Mouse (Mus musculus) forebrain, embryonic 11.5 days (tissue): ENCODE measurements around the gene Wasf2. TPM values are rescaled to one million over a fixed set of nuclear protein-coding genes. Genes with fewer than 3 reads are reported as not detected.

Experiments used
- microRNA-seq: library from miRNA; unstranded; fragments of <30 nt; microRNA quantifications from one replicate; pipeline ENCODE4, GENCODE M21; 2016; ENCODE audit not compliant: insufficient number of aligned reads
- polyA plus RNA-seq: library from polyadenylated mRNA; unstranded; fragments of >200 nt; fragmentation: Nextera tagmentation; extraction: Ambion mirVana; gene quantifications from 2 replicates; pipeline ENCODE4 v1.2.1, GENCODE M21; 2014

Gene Wasf2
- polyA plus RNA-seq, 1 experiment from 2014 or later = 28.8 TPM

Small RNA genes lying within 50 kb of the gene (microRNA-seq; reads per million reads assigned to microRNA genes)
- not detected for gene Mir7017

Other genes with a start within 250 kb of the Wasf2 start
- 82.3 and 83.8 TPM in 2 replicates for gene Stx12, start 246.0 kb upstream of the Wasf2 start, polyA plus RNA-seq
- gene Fam76a, start 207.9 kb upstream of the Wasf2 start, polyA plus RNA-seq = 28.1 and 31.4 TPM in 2 replicates
- gene Fgr, start 156.4 kb upstream of the Wasf2 start, polyA plus RNA-seq = 0.13 TPM in 1 of 2 replicates, not detected in the other
- gene Ahdc1, start 119.2 kb upstream of the Wasf2 start, polyA plus RNA-seq = 5.5 and 7.5 TPM in 2 replicates
- not detected in 2 replicates for gene Cd164l2, start 81.6 kb downstream of the Wasf2 start, polyA plus RNA-seq
- 0.37 TPM in 1 of 2 replicates, not detected in the other for gene Gpr3, start 82.0 kb downstream of the Wasf2 start, polyA plus RNA-seq
- gene Map3k6, start 110.3 kb downstream of the Wasf2 start, polyA plus RNA-seq = 1.2 and 3.0 TPM in 2 replicates
- gene Sytl1, start 132.6 kb downstream of the Wasf2 start, polyA plus RNA-seq = 1.5 and 2.8 TPM in 2 replicates
- 80.6 and 90.9 TPM in 2 replicates for gene Tmem222, start 147.3 kb downstream of the Wasf2 start, polyA plus RNA-seq
- 21.0 and 24.7 TPM in 2 replicates for gene Wdtc1, start 223.0 kb downstream of the Wasf2 start, polyA plus RNA-seq
- 7.4 and 9.4 TPM in 2 replicates for gene Slc9a1, start 239.2 kb downstream of the Wasf2 start, polyA plus RNA-seq